Mouse (Mus musculus): Measurements from ENCODE around the gene Sgtb.

The Sgtb gene

DNA sequence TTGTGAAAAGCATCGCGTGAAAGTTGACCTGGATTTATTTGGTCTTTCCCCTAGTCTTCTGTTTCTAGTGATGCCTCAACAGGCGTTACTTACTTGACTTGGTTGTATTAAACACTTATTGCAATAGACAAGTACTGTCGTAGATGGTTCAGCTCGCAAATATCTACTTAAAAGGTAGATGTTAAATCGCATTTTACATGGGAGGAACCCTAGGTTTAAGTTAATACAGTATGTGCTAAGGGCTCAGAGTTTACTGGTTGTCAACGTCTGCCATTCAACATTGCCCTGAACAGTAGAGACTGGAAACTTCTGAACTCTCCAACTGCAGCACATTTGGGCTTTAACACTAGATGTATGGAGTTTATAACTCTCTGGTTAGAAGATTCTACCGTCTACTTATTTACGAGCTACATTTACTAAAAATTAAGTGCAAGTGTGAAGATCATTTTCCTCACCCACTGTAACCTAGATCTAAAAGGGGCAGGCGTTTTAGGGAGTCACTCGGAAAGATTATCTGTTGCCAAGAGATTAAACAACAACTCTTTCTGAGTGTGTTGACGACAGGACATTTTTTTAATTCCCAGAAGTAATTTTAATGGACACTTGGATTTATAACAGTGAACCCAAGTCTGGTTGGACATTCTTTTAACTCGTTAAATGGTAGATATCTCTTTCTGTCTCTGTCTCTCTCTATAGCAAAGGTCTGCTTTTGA lies 69.8 kb downstream of the Sgtb start:
- DNase-seq (ENCODE audit: low spot score in 2 of 2), result no peak

GRCm38 (mm10) chr13:104187357-104187756 lies 77.8 kb downstream of the Sgtb start:
- DNase-seq (ENCODE audit: low spot score in 2 of 2), result no peak

All from urinary bladder, postnatal 4 days (tissue).